Mouse (Mus musculus): ENCODE data around the gene Gramd4.

Gene Gramd4

GRCm38 (mm10) chr15:86064850-86065229 is 7.3 kb downstream of the Gramd4 start:
- in situ Hi-C loops (cut with MboI; ENCODE audit: low pct_unique_long_range_greater_than_20kb in 1 of 2, low sequenced_read_pairs in 2 of 2, unreplicated experiment in 1 of 2), result loop anchor here in 1 of 2 experiments (5.0 kb wide), 1 partner anchor 72 kb away; no protein-coding TSS in a partner anchor

GRCm38 (mm10) chr15:86065367-86065766 is 7.9 kb downstream of the Gramd4 start:
- in situ Hi-C loops (cut with MboI; ENCODE audit: low pct_unique_long_range_greater_than_20kb in 1 of 2, low sequenced_read_pairs in 2 of 2, unreplicated experiment in 1 of 2), result no loop called here

- in situ Hi-C loops (cut with MboI; ENCODE audit: low pct_unique_long_range_greater_than_20kb in 1 of 2, low sequenced_read_pairs in 2 of 2, unreplicated experiment in 1 of 2), result no loop called here
These were observed 9.5 kb downstream of the Gramd4 start for GRCm38 (mm10) chr15:86066836-86067580.

GRCm38 (mm10) chr15:86067581-86067910 is 10.1 kb downstream of the Gramd4 start:
- in situ Hi-C loops (cut with MboI; ENCODE audit: low pct_unique_long_range_greater_than_20kb in 1 of 2, low sequenced_read_pairs in 2 of 2, unreplicated experiment in 1 of 2), result no loop called here

- in situ Hi-C loops (cut with MboI; ENCODE audit: low pct_unique_long_range_greater_than_20kb in 1 of 2, low sequenced_read_pairs in 2 of 2, unreplicated experiment in 1 of 2), result no loop called here
These were observed 10.5 kb downstream of the Gramd4 start for GRCm38 (mm10) chr15:86067941-86068495.

GRCm38 (mm10) chr15:86069011-86069791 is 11.7 kb downstream of the Gramd4 start:
- in situ Hi-C loops (cut with MboI; ENCODE audit: low pct_unique_long_range_greater_than_20kb in 1 of 2, low sequenced_read_pairs in 2 of 2, unreplicated experiment in 1 of 2), result no loop called here

- in situ Hi-C loops (cut with MboI; ENCODE audit: low pct_unique_long_range_greater_than_20kb in 1 of 2, low sequenced_read_pairs in 2 of 2, unreplicated experiment in 1 of 2), result no loop called here
These were observed 12.9 kb downstream of the Gramd4 start for GRCm38 (mm10) chr15:86070368-86070767.

- in situ Hi-C loops (cut with MboI; ENCODE audit: low pct_unique_long_range_greater_than_20kb in 1 of 2, low sequenced_read_pairs in 2 of 2, unreplicated experiment in 1 of 2), result no loop called here
These were observed 13.7 kb downstream of the Gramd4 start for GRCm38 (mm10) chr15:86071166-86071565.

- in situ Hi-C loops (cut with MboI; ENCODE audit: low pct_unique_long_range_greater_than_20kb in 1 of 2, low sequenced_read_pairs in 2 of 2, unreplicated experiment in 1 of 2), result no loop called here
These were observed 16.9 kb downstream of the Gramd4 start for GRCm38 (mm10) chr15:86074171-86074937.

GRCm38 (mm10) chr15:86075305-86076047 is 18.0 kb downstream of the Gramd4 start:
- in situ Hi-C loops (cut with MboI; ENCODE audit: low pct_unique_long_range_greater_than_20kb in 1 of 2, low sequenced_read_pairs in 2 of 2, unreplicated experiment in 1 of 2), result no loop called here

- in situ Hi-C loops (cut with MboI; ENCODE audit: low pct_unique_long_range_greater_than_20kb in 1 of 2, low sequenced_read_pairs in 2 of 2, unreplicated experiment in 1 of 2), result no loop called here
These were observed 18.5 kb downstream of the Gramd4 start for GRCm38 (mm10) chr15:86076048-86076315.

GRCm38 (mm10) chr15:86076378-86076777 is 18.9 kb downstream of the Gramd4 start:
- in situ Hi-C loops (cut with MboI; ENCODE audit: low pct_unique_long_range_greater_than_20kb in 1 of 2, low sequenced_read_pairs in 2 of 2, unreplicated experiment in 1 of 2), result no loop called here

GRCm38 (mm10) chr15:86077934-86078333 is 20.4 kb downstream of the Gramd4 start:
- in situ Hi-C loops (cut with MboI; ENCODE audit: low pct_unique_long_range_greater_than_20kb in 1 of 2, low sequenced_read_pairs in 2 of 2, unreplicated experiment in 1 of 2), result no loop called here

- in situ Hi-C loops (cut with MboI; ENCODE audit: low pct_unique_long_range_greater_than_20kb in 1 of 2, low sequenced_read_pairs in 2 of 2, unreplicated experiment in 1 of 2), result no loop called here
These were observed 21.2 kb downstream of the Gramd4 start for GRCm38 (mm10) chr15:86078481-86079216.

GRCm38 (mm10) chr15:86079467-86079866 is 22.0 kb downstream of the Gramd4 start:
- in situ Hi-C loops (cut with MboI; ENCODE audit: low pct_unique_long_range_greater_than_20kb in 1 of 2, low sequenced_read_pairs in 2 of 2, unreplicated experiment in 1 of 2), result no loop called here

GRCm38 (mm10) chr15:86079876-86080275 is 22.4 kb downstream of the Gramd4 start:
- in situ Hi-C loops (cut with MboI; ENCODE audit: low pct_unique_long_range_greater_than_20kb in 1 of 2, low sequenced_read_pairs in 2 of 2, unreplicated experiment in 1 of 2), result no loop called here

GRCm38 (mm10) chr15:86080408-86080807 is 22.9 kb downstream of the Gramd4 start:
- in situ Hi-C loops (cut with MboI; ENCODE audit: low pct_unique_long_range_greater_than_20kb in 1 of 2, low sequenced_read_pairs in 2 of 2, unreplicated experiment in 1 of 2), result no loop called here

GRCm38 (mm10) chr15:86081654-86082053 is 24.2 kb downstream of the Gramd4 start:
- in situ Hi-C loops (cut with MboI; ENCODE audit: low pct_unique_long_range_greater_than_20kb in 1 of 2, low sequenced_read_pairs in 2 of 2, unreplicated experiment in 1 of 2), result no loop called here
